Mouse (Mus musculus): ENCODE measurements around the gene Bean1. TPM values are rescaled to one million over a fixed set of nuclear protein-coding genes. Genes with fewer than 3 reads are reported as not detected.

Bean1 gene
- polyA plus RNA-seq, 2 experiments: 0.02 TPM; not detected in 1

DNA sequence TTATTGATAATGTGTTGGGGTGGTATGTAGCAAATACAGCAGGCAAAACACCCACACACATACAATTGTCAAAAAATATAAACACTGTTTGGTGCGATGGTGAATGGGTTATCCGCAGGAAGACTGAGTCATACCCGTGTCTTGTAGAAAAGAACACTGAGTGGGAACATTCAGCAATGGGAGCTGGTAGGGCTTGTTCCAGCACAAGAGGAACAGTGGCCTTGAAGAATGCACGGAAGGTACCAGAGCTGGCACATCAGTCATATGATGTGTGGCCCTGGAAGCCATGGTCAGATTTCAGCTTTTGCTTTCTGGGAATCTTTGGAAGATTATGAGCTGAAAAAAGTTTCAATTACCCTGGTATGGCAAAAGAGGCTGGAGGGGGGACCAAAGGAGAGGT is 16.6 kb downstream of the Bean1 start:
- no peaks in the 10 kb centered on the region for H3K9me3 ChIP-seq (ENCODE audit: control insufficient read depth, low read length)
- H3K4me1 ChIP-seq (replicated peaks; ENCODE audit: control insufficient read depth in 2 of 2, insufficient read depth in 2 of 2, low read length in 1 of 2): no peaks in the 10 kb centered on the region; a peak in 1 of 4 replicates
- H3K4me3 ChIP-seq (ENCODE audit: insufficient read depth in 1 of 2, low read depth in 2 of 2, low read length in 2 of 2): no peak overlapping the region
- H3K9ac ChIP-seq (replicated peaks): no peak overlapping the region
- H3K36me3 ChIP-seq (replicated peaks; ENCODE audit: control insufficient read depth, insufficient read depth, low read depth): no peaks in the 10 kb centered on the region
- H3K27me3 ChIP-seq (ENCODE audit: control insufficient read depth, insufficient read depth, low read length): no peaks in the 10 kb centered on the region
- no peak for TF ChIP-seq CTCF (IDR thresholded peaks at IDR 0.05; ENCODE audit: low read depth)
- no peak overlapping the region for H3K4me2 ChIP-seq (ENCODE audit: low read depth)
- WGBS (ENCODE audit: insufficient replicate concordance): 63% methylated on average over 4 of the region's 4 CpGs
- H3K27ac ChIP-seq: no peak overlapping the region
- ATAC-seq (ENCODE audit: insufficient read depth) (no peak), DNase-seq (ENCODE audit: low read depth in 3 of 3, low spot score in 3 of 3) (no peak)

DNA sequence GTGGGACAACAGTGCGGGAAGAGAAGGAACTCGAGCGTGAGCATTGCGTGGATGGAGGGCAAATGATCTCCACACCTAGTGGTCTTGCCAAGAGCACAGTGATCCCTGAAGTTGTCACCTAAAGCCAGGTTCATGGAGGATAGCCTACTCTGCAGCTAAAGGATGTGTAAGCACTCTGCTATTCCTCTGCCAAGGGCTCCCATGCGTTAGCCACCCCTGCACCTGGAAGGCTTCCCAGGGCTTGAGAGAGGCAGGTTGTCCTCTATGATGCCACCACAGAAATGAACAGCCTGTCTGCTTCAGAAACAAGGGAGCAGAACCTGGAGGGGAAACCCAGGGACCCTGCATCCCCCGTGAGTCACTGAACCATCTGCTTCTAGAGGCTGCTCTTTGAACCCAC is 17.4 kb downstream of the Bean1 start:
- Histone ChIP-seq H3K27me3 (ENCODE audit: control insufficient read depth, insufficient read depth, low read length) (no peaks in the 10 kb centered on the region), H3K27ac (no peak overlapping the region), H3K4me3 (ENCODE audit: insufficient read depth in 1 of 2, low read depth in 2 of 2, low read length in 2 of 2) (no peak overlapping the region), H3K9me3 (ENCODE audit: control insufficient read depth, low read length) (no peaks in the 10 kb centered on the region), H3K4me2 (ENCODE audit: low read depth) (no peak overlapping the region), H3K4me1 (replicated peaks; ENCODE audit: control insufficient read depth in 2 of 2, insufficient read depth in 2 of 2, low read length in 1 of 2) (no peaks in the 10 kb centered on the region; a peak in 1 of 4 replicates), H3K9ac (replicated peaks) (no peak overlapping the region), H3K36me3 (replicated peaks; ENCODE audit: control insufficient read depth, insufficient read depth, low read depth) (no peaks in the 10 kb centered on the region)
- TF ChIP-seq CTCF (IDR thresholded peaks at IDR 0.05; ENCODE audit: low read depth): no peak
- TF ChIP-seq EP300 (IDR thresholded peaks at IDR 0.05; ENCODE audit: low read depth): no peak
- DNase-seq (ENCODE audit: low read depth in 3 of 3, low spot score in 3 of 3): no peak
- ATAC-seq (ENCODE audit: insufficient read depth): no peak
- WGBS (ENCODE audit: insufficient replicate concordance): 68% methylated on average over 6 of the region's 6 CpGs

DNA sequence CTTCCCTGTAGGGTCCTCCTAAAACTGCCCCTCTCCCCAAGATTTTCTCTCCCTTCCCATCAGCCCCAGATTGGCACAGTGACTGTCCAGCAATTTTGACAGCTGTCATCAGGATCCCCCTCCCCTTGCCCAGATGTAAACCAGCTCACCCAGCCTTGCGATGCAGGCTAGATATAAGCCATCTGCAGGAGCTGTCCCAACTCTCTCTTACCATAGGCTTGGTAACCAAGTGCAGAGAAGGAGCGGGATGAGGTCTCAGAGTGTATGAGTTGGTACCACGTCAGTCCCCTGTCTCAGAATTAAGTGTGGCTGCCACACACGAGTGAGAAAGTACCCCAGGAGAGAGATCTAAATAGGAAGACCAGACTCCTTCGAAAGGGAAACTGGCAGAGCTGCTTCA is 18.2 kb downstream of the Bean1 start:
- no peaks in the 10 kb centered on the region for H3K36me3 ChIP-seq (replicated peaks; ENCODE audit: control insufficient read depth, insufficient read depth, low read depth)
- DNase-seq (ENCODE audit: low read depth in 3 of 3, low spot score in 3 of 3) (no peak), ATAC-seq (ENCODE audit: insufficient read depth) (no peak)
- 52% methylated on average over 5 of the region's 5 CpGs for WGBS (ENCODE audit: insufficient replicate concordance)
- no peak overlapping the region for H3K9ac ChIP-seq (replicated peaks)
- TF ChIP-seq EP300 (IDR thresholded peaks at IDR 0.05; ENCODE audit: low read depth) (no peak), CTCF (IDR thresholded peaks at IDR 0.05; ENCODE audit: low read depth) (no peak)
- no peaks in the 10 kb centered on the region for H3K27me3 ChIP-seq (ENCODE audit: control insufficient read depth, insufficient read depth, low read length)
- no peaks in the 10 kb centered on the region; a peak in 1 of 4 replicates for H3K4me1 ChIP-seq (replicated peaks; ENCODE audit: control insufficient read depth in 2 of 2, insufficient read depth in 2 of 2, low read length in 1 of 2)
- H3K27ac ChIP-seq: no peak overlapping the region
- no peak overlapping the region for H3K4me3 ChIP-seq (ENCODE audit: insufficient read depth in 1 of 2, low read depth in 2 of 2, low read length in 2 of 2)
- no peak overlapping the region for H3K4me2 ChIP-seq (ENCODE audit: low read depth)
- no peaks in the 10 kb centered on the region for H3K9me3 ChIP-seq (ENCODE audit: control insufficient read depth, low read length)

DNA sequence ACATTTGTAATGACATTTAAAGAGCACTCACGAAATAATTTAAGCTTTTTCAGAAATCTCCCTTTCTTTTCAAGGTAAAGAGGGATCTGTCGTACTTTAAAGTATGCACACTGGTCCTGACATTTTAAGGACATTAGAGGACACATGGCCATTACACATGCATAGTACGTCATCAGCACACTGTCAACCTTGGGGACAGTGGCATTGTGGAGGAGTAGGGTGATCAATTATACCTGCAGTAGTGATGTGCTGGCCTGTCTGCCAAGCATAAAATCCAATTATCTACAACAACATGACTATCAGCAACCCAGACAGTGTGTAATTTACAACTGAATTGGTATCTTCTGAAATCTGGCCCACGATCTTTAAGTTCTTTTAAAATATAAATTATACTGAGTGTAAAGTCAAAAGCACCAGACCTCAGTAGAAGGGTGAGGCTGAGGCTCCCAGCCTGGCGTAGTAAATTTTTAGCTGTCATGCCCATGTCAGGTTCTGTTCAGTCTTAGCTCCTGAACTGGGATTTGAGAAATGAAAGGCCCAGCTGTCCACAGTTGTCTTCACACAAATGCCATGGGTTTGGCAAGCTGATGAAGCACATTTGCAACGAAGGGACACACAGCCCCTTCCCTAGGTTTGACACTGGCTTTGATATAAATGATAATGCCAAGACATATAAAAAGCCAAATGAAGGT is 20.7 kb downstream of the Bean1 start:
- H3K27ac ChIP-seq: no peak overlapping the region

DNA sequence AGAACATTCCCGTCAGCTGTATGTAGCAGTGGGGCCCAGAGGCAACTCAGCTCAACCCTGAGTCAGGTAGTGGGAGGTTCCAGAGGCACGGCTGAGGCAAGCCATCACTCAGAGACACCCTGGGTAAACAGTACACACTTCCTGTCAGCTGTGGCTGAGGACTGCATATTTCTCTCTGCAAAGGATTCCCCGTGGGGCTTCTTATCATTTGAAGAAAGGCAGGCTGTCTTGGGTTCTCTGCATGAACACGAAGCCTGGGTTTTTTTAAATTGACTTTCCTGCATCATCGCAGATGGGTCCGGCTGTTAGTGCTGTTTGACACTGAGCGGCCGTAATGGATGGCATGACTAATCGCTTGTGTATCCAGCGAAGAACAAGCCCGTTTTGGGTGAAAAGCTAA is 21.3 kb downstream of the Bean1 start:
- Histone ChIP-seq H3K4me3 (ENCODE audit: insufficient read depth in 1 of 2, low read depth in 2 of 2, low read length in 2 of 2) (no peak overlapping the region), H3K9ac (replicated peaks) (no peak overlapping the region), H3K27me3 (ENCODE audit: control insufficient read depth, insufficient read depth, low read length) (no peaks in the 10 kb centered on the region), H3K4me2 (ENCODE audit: low read depth) (no peak overlapping the region), H3K27ac (no peak overlapping the region), H3K4me1 (replicated peaks; ENCODE audit: control insufficient read depth in 2 of 2, insufficient read depth in 2 of 2, low read length in 1 of 2) (no peaks in the 10 kb centered on the region; a peak in 1 of 4 replicates), H3K9me3 (ENCODE audit: control insufficient read depth, low read length) (no peaks in the 10 kb centered on the region), H3K36me3 (replicated peaks; ENCODE audit: control insufficient read depth, insufficient read depth, low read depth) (no peaks in the 10 kb centered on the region)
- no peak for ATAC-seq (ENCODE audit: insufficient read depth)
- 29% methylated on average over 11 of the region's 11 CpGs for WGBS (ENCODE audit: insufficient replicate concordance)
- DNase-seq (ENCODE audit: low read depth in 3 of 3, low spot score in 3 of 3): peak in 1 of 3 experiments; percentile 4
- no peak for TF ChIP-seq EP300 (IDR thresholded peaks at IDR 0.05; ENCODE audit: low read depth)
- no peak for TF ChIP-seq CTCF (IDR thresholded peaks at IDR 0.05; ENCODE audit: low read depth)

More for the DNA sequence above, 20.7 kb downstream of the Bean1 start:
- DNase-seq (ENCODE audit: low read depth in 3 of 3, low spot score in 3 of 3): no peak
- Histone ChIP-seq H3K9me3 (ENCODE audit: control insufficient read depth, low read length) (no peaks in the 10 kb centered on the region), H3K27me3 (ENCODE audit: control insufficient read depth, insufficient read depth, low read length) (no peaks in the 10 kb centered on the region), H3K9ac (replicated peaks) (no peak overlapping the region), H3K36me3 (replicated peaks; ENCODE audit: control insufficient read depth, insufficient read depth, low read depth) (no peaks in the 10 kb centered on the region), H3K4me1 (replicated peaks; ENCODE audit: control insufficient read depth in 2 of 2, insufficient read depth in 2 of 2, low read length in 1 of 2) (no peaks in the 10 kb centered on the region; a peak in 1 of 4 replicates), H3K4me3 (ENCODE audit: insufficient read depth in 1 of 2, low read depth in 2 of 2, low read length in 2 of 2) (no peak overlapping the region), H3K4me2 (ENCODE audit: low read depth) (no peak overlapping the region)
- no peak for ATAC-seq (ENCODE audit: insufficient read depth)
- TF ChIP-seq EP300 (IDR thresholded peaks at IDR 0.05; ENCODE audit: low read depth) (no peak), CTCF (IDR thresholded peaks at IDR 0.05; ENCODE audit: low read depth) (no peak)
- WGBS (ENCODE audit: insufficient replicate concordance): 49% methylated on average over 6 of the region's 6 CpGs

All from liver, embryonic 14.5 days (tissue).